Mouse (Mus musculus) right cerebral cortex, postnatal 25 days (tissue): ENCODE measurements at regions not wholly inside any gene's neighbourhood (a gene's known extent, or its start where the extent isn't known, plus 50 kb on each side); places are given as distances from the start of the nearest gene placed in this dataset.

Source experiments
- DNase-seq: peaks from one replicate; pipeline ENCODE4 v3.0.0; 2022

DNA sequence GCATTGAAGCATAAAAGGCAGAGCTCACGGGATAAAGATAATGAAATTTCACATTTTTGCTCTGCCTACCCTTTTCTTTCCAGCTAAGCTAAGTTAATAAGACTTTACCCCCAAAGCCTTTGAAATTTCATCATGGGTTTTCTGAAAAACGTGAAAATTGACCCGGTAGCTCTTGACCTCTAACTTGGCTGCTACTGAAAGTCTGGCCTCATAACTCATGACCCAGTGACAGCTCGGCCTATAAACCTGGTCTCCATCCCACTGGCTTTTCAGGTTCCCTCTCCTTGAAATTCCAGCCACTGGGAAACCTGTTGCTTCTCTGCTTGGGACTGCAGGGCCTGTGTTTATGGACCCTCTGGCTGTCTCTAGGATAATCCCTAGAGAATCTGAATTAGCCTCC, 2285.3 kb downstream of the 4930444P10Rik start:
- DNase-seq: no peak

DNA sequence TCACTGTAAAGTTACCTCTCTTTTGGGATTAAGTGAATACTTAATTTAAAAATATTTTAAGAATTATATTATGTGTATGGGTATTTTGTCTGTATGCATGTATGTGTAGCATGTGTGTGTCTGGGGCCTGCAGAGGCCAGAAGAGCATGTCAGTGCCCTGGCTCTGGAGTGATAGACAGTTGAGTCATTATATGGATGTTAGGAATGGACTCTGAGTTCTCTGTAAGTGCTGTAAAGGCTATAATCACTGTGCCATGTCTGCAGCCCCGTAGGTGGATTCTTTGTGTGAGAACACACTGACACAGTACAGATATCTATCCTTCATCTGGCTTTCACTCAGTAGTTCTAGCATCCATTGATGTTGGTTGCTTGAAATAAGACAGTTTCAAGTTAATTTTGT, 2292.7 kb downstream of the 4930444P10Rik start:
- DNase-seq: no peak

DNA sequence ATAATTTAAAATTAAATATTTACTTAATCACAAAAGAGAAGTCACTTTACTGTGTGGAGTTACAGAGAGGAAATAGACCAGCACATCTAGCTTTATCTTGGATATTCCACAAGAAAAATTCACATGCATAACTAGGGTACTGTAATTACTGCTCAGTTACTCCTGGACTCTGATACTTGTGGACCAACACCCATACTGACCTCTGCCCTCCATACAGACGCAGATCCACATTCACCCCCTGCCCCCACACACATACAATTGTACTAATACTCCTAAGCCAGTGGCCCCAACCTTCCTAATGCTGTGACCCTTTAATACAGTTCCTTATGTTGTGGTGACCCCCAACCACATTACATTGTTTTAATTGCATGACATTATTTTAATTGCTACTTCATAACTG, 2294.3 kb downstream of the 4930444P10Rik start:
- no peak for DNase-seq

DNA sequence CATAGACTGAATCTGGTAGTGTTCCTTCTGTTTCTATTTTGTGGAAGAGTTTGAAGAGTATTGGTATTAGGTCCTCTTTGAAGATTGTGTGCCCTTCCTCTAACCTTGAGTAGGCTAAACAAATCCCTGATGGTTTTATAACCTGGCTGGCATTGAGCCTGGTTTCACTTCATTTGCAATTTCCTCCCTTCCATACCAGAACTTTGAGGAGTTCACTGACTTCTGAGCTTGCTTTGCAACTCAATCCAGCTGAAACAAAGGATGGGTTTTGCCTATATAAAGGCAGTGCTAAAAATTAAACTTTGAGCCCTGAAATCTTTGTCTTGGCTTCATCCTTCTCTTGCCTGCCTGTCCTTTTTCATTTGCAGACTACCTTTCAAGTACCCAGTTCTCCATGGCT, 2297.9 kb downstream of the 4930444P10Rik start:
- no peak for DNase-seq

DNA sequence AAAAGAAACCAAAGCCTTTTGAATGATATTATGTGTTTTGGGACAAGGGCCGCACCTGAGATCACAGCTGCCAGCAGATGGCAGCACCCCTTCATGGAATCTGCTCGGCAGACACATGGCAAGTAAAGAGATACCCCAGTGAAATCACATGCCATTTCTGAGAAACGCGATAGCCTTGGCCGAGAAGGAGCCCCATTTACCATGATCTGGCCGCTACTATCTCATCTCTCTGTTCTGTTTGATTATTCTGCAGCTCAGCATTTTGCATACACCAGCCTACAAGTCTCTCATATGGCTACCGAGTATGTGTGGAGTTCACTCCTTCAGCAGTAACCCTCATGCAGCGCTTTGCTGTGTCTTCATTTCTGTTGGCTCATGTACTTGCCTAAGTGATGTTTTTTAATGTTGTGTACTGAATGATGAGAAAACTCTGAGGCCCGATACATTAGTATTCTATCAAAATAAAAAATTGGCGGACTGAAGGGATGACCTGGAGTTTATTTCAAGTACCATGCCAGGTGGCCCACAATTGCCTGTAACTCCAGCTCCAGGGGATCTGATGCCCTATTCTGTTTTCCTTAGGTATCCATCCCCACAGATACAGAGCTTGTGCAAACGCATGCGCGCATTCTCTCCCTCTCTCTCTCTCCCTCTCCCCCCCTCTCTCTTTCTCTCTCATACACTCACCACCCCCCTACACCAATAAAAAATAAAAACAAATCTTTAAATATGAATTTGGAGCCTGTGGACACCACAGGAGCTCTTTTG, 2303.6 kb downstream of the 4930444P10Rik start:
- DNase-seq: peak; percentile 81

DNA sequence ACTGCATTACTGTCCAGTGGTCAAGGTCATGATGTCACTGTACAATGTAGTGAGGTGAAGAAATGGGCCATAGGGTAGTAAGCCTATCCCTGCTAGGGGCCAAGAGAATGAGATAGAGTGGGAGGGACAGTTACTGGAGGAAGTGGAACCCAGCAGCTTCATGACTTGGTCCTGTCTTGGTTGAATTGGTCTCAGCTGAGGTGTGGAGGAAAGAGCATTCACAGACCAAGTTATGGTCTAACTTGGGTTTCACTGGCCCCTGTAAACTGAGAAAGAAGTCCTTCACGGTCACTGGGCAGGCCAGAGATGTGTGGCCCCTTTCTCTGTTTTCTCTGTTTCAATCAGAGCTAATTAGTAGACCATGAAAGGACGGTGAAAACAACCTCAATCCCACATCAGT, 2306.1 kb downstream of the 4930444P10Rik start:
- no peak for DNase-seq

DNA sequence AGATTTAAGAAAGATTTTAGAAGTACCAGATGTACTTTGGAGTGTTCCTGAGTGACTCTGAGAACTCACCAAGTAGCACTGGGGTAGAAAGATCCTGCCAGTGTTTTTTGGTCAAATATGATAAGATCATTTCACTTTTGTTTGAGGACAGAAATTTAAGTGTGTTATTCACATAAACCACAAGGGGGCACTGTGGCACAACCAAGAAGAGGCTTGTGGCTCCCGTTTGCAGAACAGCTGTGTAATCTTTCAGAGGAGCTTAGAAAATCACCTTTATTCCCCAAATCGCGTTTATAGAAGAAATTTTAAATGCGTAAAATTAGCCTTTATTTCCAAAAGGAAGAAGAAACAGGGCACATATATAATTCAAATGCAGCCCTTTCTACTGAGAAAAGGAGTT, 2308.7 kb downstream of the 4930444P10Rik start:
- DNase-seq: peak; percentile 23

DNA sequence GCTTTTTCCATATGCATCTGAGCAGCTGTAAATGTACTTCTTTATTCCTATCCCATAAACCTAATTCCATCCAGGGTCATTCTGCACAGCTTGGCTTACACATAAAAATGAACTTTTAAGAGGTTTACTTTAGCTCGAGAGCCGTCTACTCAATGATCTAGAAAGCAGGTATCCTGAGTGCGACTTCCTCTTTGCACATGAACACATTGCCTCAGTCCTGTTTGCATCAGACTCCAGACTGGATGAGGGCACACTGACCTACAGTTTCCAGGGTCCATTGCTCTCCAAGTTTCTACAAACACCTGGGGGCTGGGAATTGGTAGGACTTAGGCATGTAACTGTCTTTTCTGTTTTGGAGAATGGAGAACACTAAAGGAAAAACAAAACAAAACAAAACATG, 2310.5 kb downstream of the 4930444P10Rik start:
- DNase-seq: no peak

DNA sequence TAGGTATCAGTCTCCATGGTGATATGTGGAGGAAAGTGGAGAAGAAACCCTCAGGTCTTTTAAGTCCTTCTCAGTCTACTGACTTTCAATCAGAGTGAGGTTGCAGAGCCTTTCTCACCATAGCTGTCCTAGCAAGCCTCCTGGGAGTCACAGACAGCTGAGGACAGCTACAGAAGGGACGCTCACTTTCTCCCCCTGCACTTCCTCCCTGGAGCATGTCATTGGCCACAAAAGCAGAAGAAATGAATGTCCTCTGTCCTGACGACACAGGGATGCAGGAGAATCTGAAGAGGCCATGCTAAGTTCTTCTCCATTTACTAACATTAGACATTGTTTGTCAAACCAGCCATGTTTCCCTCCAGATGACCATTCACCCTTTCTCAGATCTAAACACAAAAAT, 2321.0 kb downstream of the 4930444P10Rik start:
- no peak for DNase-seq

DNA sequence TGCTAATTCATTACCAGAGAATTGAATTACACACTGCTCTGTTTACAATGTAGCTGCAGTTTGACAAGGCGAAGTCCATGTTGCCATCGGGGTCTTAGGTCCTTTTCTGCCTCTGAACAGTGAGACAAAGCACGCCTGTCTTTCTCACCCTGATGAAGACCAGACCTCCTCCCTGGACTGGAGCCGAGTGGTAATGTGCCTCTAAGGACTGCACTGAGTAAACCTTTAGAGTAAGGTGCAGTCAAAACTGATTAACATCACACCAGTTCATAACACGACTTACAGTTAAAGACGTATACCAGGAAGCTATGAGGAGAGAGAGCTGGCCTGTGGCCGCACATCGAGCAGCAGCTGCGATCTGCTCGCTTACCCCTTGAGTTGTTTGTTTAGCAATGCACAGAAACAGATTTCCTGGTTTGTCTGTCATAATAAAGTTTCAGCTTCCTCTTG, 2322.1 kb downstream of the 4930444P10Rik start:
- no peak for DNase-seq

DNA sequence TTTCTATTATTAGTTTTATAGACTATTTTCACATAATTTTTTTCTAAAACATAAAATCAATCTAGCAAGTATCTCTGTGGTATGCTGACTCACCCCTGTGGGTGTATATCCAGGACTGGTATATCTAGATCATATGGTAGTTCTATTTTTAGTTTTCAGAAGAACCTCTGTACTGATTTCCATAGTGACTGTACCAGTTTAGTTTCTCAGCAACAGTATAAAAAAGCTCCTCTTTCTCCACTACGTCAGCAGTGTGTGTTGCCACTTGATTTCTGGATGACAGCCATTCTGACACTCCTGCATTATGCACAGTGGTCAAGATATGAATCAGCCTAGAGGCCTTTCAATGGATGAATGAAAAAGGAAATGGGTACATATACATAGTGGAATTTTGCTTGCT, 2338.6 kb downstream of the A830018L16Rik start:
- DNase-seq: peak; percentile 27

DNA sequence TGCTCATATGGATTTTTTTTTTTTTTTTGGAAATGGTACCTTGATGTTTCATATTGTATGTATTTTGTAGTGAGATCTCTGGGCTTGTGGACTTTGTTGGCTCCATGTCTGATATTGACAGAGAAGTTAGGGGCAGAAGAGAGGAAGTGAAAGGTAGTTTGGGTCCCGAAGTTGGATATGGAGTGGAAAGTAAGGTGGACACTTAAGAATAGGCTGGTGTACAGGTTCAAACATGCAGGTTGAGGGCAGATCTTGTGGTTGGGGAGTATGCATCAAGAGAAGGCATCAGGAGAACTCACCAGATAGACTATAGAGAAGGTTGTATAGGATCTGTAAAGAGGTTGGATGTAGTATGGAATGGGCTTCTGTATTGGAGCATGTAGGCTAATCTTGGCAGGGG, 2337.5 kb downstream of the A830018L16Rik start:
- DNase-seq: no peak
